Mouse (Mus musculus): ENCODE data around the gene Ints13. TPM values are rescaled to one million over a fixed set of nuclear protein-coding genes. Genes with fewer than 3 reads are reported as not detected.

Gene Ints13
- polyA plus RNA-seq, 1 experiment from 2014 or later = 67.7 TPM

- Histone ChIP-seq H3K4me2 (ENCODE audit: low read length) (no peak overlapping the region), H3K4me1 (replicated peaks; ENCODE audit: control insufficient read depth, insufficient read depth, low read length) (no peaks in the 10 kb centered on the region), H3K9ac (replicated peaks; ENCODE audit: low read depth, low read length) (no peak overlapping the region), H3K36me3 (ENCODE audit: control insufficient read depth, insufficient read depth) (no peaks in the 10 kb centered on the region), H3K4me3 (replicated peaks; ENCODE audit: low read length) (no peak overlapping the region), H3K9me3 (ENCODE audit: control insufficient read depth, low read length) (no peaks in the 10 kb centered on the region), H3K27ac (ENCODE audit: low read length) (no peak overlapping the region), H3K27me3 (replicated peaks; ENCODE audit: control insufficient read depth, insufficient read depth, low read length) (no peaks in the 10 kb centered on the region)
- 88% methylated on average over 8 of the region's 8 CpGs for WGBS
- no peak for ATAC-seq
Measured at GRCm38 (mm10) chr6:146511511-146511910, 66.1 kb downstream of the Ints13 start.

GRCm38 (mm10) chr6:146509891-146510290 is 67.7 kb downstream of the Ints13 start:
- Histone ChIP-seq H3K27me3 (replicated peaks; ENCODE audit: control insufficient read depth, insufficient read depth, low read length) (no peaks in the 10 kb centered on the region), H3K4me1 (replicated peaks; ENCODE audit: control insufficient read depth, insufficient read depth, low read length) (no peaks in the 10 kb centered on the region), H3K9me3 (ENCODE audit: control insufficient read depth, low read length) (no peaks in the 10 kb centered on the region), H3K36me3 (ENCODE audit: control insufficient read depth, insufficient read depth) (no peaks in the 10 kb centered on the region), H3K4me2 (ENCODE audit: low read length) (no peak overlapping the region), H3K4me3 (replicated peaks; ENCODE audit: low read length) (no peak overlapping the region), H3K27ac (ENCODE audit: low read length) (no peak overlapping the region), H3K9ac (replicated peaks; ENCODE audit: low read depth, low read length) (no peak overlapping the region)
- no peak for ATAC-seq
- 69% methylated on average over 2 of the region's 2 CpGs for WGBS

- WGBS = 88% methylated on average over 2 of the region's 2 CpGs
Measured at GRCm38 (mm10) chr6:146504459-146504858, 73.2 kb downstream of the Ints13 start.

GRCm38 (mm10) chr6:146502856-146503255 is 74.8 kb downstream of the Ints13 start:
- no peak overlapping the region for H3K27ac ChIP-seq (ENCODE audit: low read length)
- ATAC-seq = no peak
- WGBS = 62% methylated on average over 3 of the region's 3 CpGs
- no peaks in the 10 kb centered on the region for H3K9me3 ChIP-seq (ENCODE audit: control insufficient read depth, low read length)
- H3K4me2 ChIP-seq (ENCODE audit: low read length) = peak overlapping the region; percentile 78
- H3K4me3 ChIP-seq (replicated peaks; ENCODE audit: low read length) = peak overlapping the region; percentile 54
- no peaks in the 10 kb centered on the region for H3K36me3 ChIP-seq (ENCODE audit: control insufficient read depth, insufficient read depth)
- H3K4me1 ChIP-seq (replicated peaks; ENCODE audit: control insufficient read depth, insufficient read depth, low read length) = peaks cover 16% of the 10 kb centered on the region
- H3K9ac ChIP-seq (replicated peaks; ENCODE audit: low read depth, low read length) = 0 out of 2 replicates have a peak overlapping the region, but pooled peaks have one; percentile 46
- H3K27me3 ChIP-seq (replicated peaks; ENCODE audit: control insufficient read depth, insufficient read depth, low read length) = peaks cover 13% of the 10 kb centered on the region; the same call in 1 of the 2 replicates

More at GRCm38 (mm10) chr6:146504459-146504858, 73.2 kb downstream of the Ints13 start:
- Histone ChIP-seq H3K4me3 (replicated peaks; ENCODE audit: low read length) (no peak overlapping the region), H3K9ac (replicated peaks; ENCODE audit: low read depth, low read length) (no peak overlapping the region), H3K27ac (ENCODE audit: low read length) (no peak overlapping the region), H3K9me3 (ENCODE audit: control insufficient read depth, low read length) (no peaks in the 10 kb centered on the region), H3K27me3 (replicated peaks; ENCODE audit: control insufficient read depth, insufficient read depth, low read length) (peaks cover 13% of the 10 kb centered on the region; the same call in 1 of the 2 replicates), H3K36me3 (ENCODE audit: control insufficient read depth, insufficient read depth) (no peaks in the 10 kb centered on the region), H3K4me1 (replicated peaks; ENCODE audit: control insufficient read depth, insufficient read depth, low read length) (peaks cover 16% of the 10 kb centered on the region), H3K4me2 (ENCODE audit: low read length) (no peak overlapping the region)
- no peak for ATAC-seq

- Histone ChIP-seq H3K27ac (ENCODE audit: low read length) (no peak within 1 kb of the TSS), H3K36me3 (ENCODE audit: control insufficient read depth, insufficient read depth) (no peaks in the 10 kb centered on the region), H3K4me2 (ENCODE audit: low read length) (peak within 1 kb of the TSS; percentile 78), H3K9ac (replicated peaks; ENCODE audit: low read depth, low read length) (peak within 1 kb of the TSS; percentile 46), H3K9me3 (ENCODE audit: control insufficient read depth, low read length) (no peaks in the 10 kb centered on the region), H3K27me3 (replicated peaks; ENCODE audit: control insufficient read depth, insufficient read depth, low read length) (peaks cover 13% of the 10 kb centered on the region; the same call in 1 of the 2 replicates), H3K4me1 (replicated peaks; ENCODE audit: control insufficient read depth, insufficient read depth, low read length) (peaks cover 16% of the 10 kb centered on the region), H3K4me3 (replicated peaks; ENCODE audit: low read length) (peak within 1 kb of the TSS; percentile 54)
- 1% methylated on average over 70 of the region's 70 CpGs for WGBS
- peak; percentile 94 for ATAC-seq
Measured at GRCm38 (mm10) chr6:146501866-146502804, 75.5 kb downstream of the Ints13 start, which contains the start of gene Itpr2. Gene Itpr2, minus strand, starts transcription at chr6:146502223.

GRCm38 (mm10) chr6:146501316-146501865 is 76.2 kb downstream of the Ints13 start:
- H3K4me1 ChIP-seq (replicated peaks; ENCODE audit: control insufficient read depth, insufficient read depth, low read length) = peaks cover 16% of the 10 kb centered on the region
- peak overlapping the region; percentile 46 for H3K9ac ChIP-seq (replicated peaks; ENCODE audit: low read depth, low read length)
- no peak overlapping the region for H3K27ac ChIP-seq (ENCODE audit: low read length)
- peak overlapping the region; percentile 78 for H3K4me2 ChIP-seq (ENCODE audit: low read length)
- peak overlapping the region; percentile 54 for H3K4me3 ChIP-seq (replicated peaks; ENCODE audit: low read length)
- WGBS = under 1% methylated on average over 30 of the region's 30 CpGs
- peaks cover 13% of the 10 kb centered on the region; the same call in 1 of the 2 replicates for H3K27me3 ChIP-seq (replicated peaks; ENCODE audit: control insufficient read depth, insufficient read depth, low read length)
- peak; percentile 39 for ATAC-seq
- no peaks in the 10 kb centered on the region for H3K9me3 ChIP-seq (ENCODE audit: control insufficient read depth, low read length)
- no peaks in the 10 kb centered on the region for H3K36me3 ChIP-seq (ENCODE audit: control insufficient read depth, insufficient read depth)

- ATAC-seq = no peak
- Histone ChIP-seq H3K27ac (ENCODE audit: low read length) (no peak overlapping the region), H3K36me3 (ENCODE audit: control insufficient read depth, insufficient read depth) (no peaks in the 10 kb centered on the region), H3K9me3 (ENCODE audit: control insufficient read depth, low read length) (no peaks in the 10 kb centered on the region), H3K4me2 (ENCODE audit: low read length) (peak overlapping the region; percentile 78; the same call in 1 of the 2 replicates), H3K4me1 (replicated peaks; ENCODE audit: control insufficient read depth, insufficient read depth, low read length) (peaks cover 16% of the 10 kb centered on the region), H3K27me3 (replicated peaks; ENCODE audit: control insufficient read depth, insufficient read depth, low read length) (peaks cover 13% of the 10 kb centered on the region; the same call in 1 of the 2 replicates), H3K9ac (replicated peaks; ENCODE audit: low read depth, low read length) (no peak overlapping the region), H3K4me3 (replicated peaks; ENCODE audit: low read length) (0 out of 2 replicates have a peak overlapping the region, but pooled peaks have one; percentile 54)
- WGBS = 76% methylated on average over 5 of the region's 5 CpGs
Measured at GRCm38 (mm10) chr6:146500771-146501170, 76.9 kb downstream of the Ints13 start.

GRCm38 (mm10) chr6:146500206-146500605 is 77.4 kb downstream of the Ints13 start:
- H3K9me3 ChIP-seq (ENCODE audit: control insufficient read depth, low read length) = no peaks in the 10 kb centered on the region
- H3K4me2 ChIP-seq (ENCODE audit: low read length) = no peak overlapping the region
- no peaks in the 10 kb centered on the region for H3K36me3 ChIP-seq (ENCODE audit: control insufficient read depth, insufficient read depth)
- H3K4me3 ChIP-seq (replicated peaks; ENCODE audit: low read length) = no peak overlapping the region
- no peak overlapping the region for H3K27ac ChIP-seq (ENCODE audit: low read length)
- peaks cover 16% of the 10 kb centered on the region for H3K4me1 ChIP-seq (replicated peaks; ENCODE audit: control insufficient read depth, insufficient read depth, low read length)
- no peak overlapping the region for H3K9ac ChIP-seq (replicated peaks; ENCODE audit: low read depth, low read length)
- H3K27me3 ChIP-seq (replicated peaks; ENCODE audit: control insufficient read depth, insufficient read depth, low read length) = peaks cover 13% of the 10 kb centered on the region; the same call in 1 of the 2 replicates
- ATAC-seq = no peak
- 75% methylated on average over 6 of the region's 6 CpGs for WGBS
